Mouse (Mus musculus) midbrain, embryonic 13.5 days (tissue): ENCODE data around the gene Tbxa2r. TPM values are rescaled to one million over a fixed set of nuclear protein-coding genes. Genes with fewer than 3 reads are reported as not detected.

Source experiments
- ATAC-seq: fragments of 200-750 bp; cut with Nextera tagmentation; 2 replicates; pipeline ENCODE4 v1.8.0; 2017; ENCODE audit warnings: mild to moderate bottlenecking, moderate TSS enrichment, moderate library complexity
- H3K27ac ChIP-seq: fragments of 300-500 bp; sonication (generic); 2 replicates; pipeline ENCODE4 v1.5.1; 2015; ENCODE audit warnings: inconsistent platforms, mild to moderate bottlenecking, moderate library complexity
- H3K27me3 ChIP-seq: fragments of 300-500 bp; sonication (generic); 2 replicates; pipeline ENCODE4 v1.6.1; 2015; ENCODE audit warnings: mild to moderate bottlenecking, inconsistent platforms
- H3K36me3 ChIP-seq: fragments of 300-500 bp; sonication (generic); 2 replicates; pipeline ENCODE4 v1.6.1; 2015; ENCODE audit warnings: mild to moderate bottlenecking, inconsistent platforms
- H3K4me1 ChIP-seq: fragments of 300-500 bp; sonication (generic); replicated peaks from 2 replicates; pipeline ENCODE4 v1.6.1; 2015; ENCODE audit warnings: inconsistent platforms
- H3K4me2 ChIP-seq: fragments of 300-500 bp; sonication (generic); replicated peaks from 2 replicates; pipeline ENCODE4 v1.6.1; 2015; ENCODE audit warnings: moderate library complexity, mild to moderate bottlenecking, inconsistent platforms
- H3K4me3 ChIP-seq: fragments of 300-500 bp; sonication (generic); replicated peaks from 2 replicates; pipeline ENCODE4 v1.5.1; 2015; ENCODE audit warnings: mild to moderate bottlenecking, inconsistent platforms
- H3K9ac ChIP-seq: fragments of 300-500 bp; sonication (generic); replicated peaks from 2 replicates; pipeline ENCODE4 v1.6.1; 2015; ENCODE audit warnings: mild to moderate bottlenecking, inconsistent platforms
- H3K9me3 ChIP-seq: fragments of 300-500 bp; sonication (generic); 2 replicates; pipeline ENCODE4 v1.6.1; 2016; ENCODE audit warnings: mild to moderate bottlenecking, inconsistent platforms
- WGBS: fragments of 180-500 bp; shearing (Covaris S2); methylation state at CpG from one replicate; pipeline ENCODE4 v1.1.7; 2015; 5-methylcytosine and 5-hydroxymethylcytosine counted together
- polyA plus RNA-seq: library from polyadenylated mRNA; unstranded; fragments of >200 nt; fragmentation: Nextera tagmentation; extraction: Ambion mirVana; gene quantifications from 2 replicates; pipeline ENCODE4 v1.2.1, GENCODE M21; 2015

Tbxa2r gene
- polyA plus RNA-seq, 1 experiment from 2014 or later: 4.7 TPM

DNA sequence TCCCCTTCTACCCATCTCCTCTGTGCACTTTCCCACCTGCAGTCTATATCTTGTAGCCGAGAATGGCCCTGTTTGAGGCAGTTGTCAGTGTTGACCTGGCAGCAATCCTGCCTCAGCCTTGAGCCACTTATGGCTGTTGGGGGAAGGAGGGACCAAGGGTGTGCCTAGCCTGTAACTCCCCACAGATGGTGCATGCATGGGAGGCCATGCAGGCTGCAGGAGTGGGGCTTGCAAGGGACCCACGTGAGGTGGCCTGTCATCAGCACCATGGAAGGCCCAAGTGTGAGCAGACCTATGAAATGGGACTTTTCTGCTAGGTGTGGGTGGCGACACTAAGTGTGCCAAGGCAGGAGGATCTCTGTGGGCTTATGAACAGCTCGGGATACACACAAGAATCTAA, 36.5 kb downstream of the Tbxa2r start:
- 29% methylated on average over 4 of the region's 4 CpGs for WGBS
- Histone ChIP-seq H3K4me2 (peak overlapping the region; percentile 56), H3K4me3 (no peak overlapping the region), H3K9me3 (no peaks in the 10 kb centered on the region), H3K27ac (no peak overlapping the region), H3K9ac (no peak overlapping the region), H3K27me3 (peaks cover 25% of the 10 kb centered on the region), H3K4me1 (peaks cover 56% of the 10 kb centered on the region), H3K36me3 (peaks cover 57% of the 10 kb centered on the region)
- peak; percentile 32 for ATAC-seq

DNA sequence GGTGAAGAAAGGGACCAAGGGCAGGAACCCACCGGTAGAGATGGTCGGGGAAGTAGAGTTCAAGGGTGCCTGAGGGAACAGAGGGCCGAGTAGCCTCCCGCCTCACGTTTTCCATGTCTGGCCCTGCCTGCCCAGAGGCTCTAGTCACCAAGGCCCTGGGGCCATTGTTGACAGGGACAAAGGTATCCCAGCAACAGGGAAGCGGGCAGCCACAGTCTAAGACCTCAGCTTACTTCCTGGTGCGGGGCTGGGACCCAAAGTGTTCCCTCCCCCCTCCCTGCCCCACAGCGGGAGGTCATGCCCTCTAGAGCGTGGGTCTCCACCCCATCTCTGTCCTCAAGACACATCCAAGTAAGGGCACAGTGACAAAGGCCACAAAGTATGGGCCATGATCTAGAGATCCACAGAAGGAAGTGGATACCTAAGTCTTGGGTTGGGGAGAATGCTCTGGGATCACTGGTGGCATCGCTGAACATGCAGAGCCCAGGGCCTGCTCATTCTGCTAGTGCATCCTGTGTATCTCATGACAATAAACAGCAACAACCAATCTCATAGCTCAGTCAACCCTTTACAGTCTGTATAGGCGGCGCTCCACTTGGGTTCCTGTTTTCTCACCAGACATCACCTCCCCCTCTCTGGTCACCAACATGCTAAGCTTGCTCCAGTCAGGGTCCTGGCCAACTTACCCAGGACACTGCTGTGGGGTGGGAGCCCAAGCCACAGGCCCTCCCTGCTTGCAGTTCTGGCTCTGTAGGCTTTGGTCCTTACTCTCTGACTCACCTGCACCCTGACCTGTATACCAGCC, 37.3 kb downstream of the Tbxa2r start, which contains the start of gene 4930404N11Rik:
Gene 4930404N11Rik, minus strand, starts transcription at position 145 of the 805 bp plus-strand sequence.
- H3K4me3 ChIP-seq: peak within 1 kb of the TSS; percentile 36
- H3K9ac ChIP-seq: peak within 1 kb of the TSS; percentile 60
- peak within 1 kb of the TSS; percentile 56 for H3K4me2 ChIP-seq
- H3K36me3 ChIP-seq: peaks cover 65% of the 10 kb centered on the region
- H3K27me3 ChIP-seq: peaks cover 25% of the 10 kb centered on the region
- H3K4me1 ChIP-seq: peaks cover 50% of the 10 kb centered on the region
- WGBS: 16% methylated on average over 12 of the region's 12 CpGs
- H3K9me3 ChIP-seq: no peaks in the 10 kb centered on the region
- H3K27ac ChIP-seq: 0 out of 2 replicates have a peak within 1 kb of the TSS, but pooled peaks have one; percentile 5
- peak; percentile 25; the same call in 1 of the 2 replicates for ATAC-seq

DNA sequence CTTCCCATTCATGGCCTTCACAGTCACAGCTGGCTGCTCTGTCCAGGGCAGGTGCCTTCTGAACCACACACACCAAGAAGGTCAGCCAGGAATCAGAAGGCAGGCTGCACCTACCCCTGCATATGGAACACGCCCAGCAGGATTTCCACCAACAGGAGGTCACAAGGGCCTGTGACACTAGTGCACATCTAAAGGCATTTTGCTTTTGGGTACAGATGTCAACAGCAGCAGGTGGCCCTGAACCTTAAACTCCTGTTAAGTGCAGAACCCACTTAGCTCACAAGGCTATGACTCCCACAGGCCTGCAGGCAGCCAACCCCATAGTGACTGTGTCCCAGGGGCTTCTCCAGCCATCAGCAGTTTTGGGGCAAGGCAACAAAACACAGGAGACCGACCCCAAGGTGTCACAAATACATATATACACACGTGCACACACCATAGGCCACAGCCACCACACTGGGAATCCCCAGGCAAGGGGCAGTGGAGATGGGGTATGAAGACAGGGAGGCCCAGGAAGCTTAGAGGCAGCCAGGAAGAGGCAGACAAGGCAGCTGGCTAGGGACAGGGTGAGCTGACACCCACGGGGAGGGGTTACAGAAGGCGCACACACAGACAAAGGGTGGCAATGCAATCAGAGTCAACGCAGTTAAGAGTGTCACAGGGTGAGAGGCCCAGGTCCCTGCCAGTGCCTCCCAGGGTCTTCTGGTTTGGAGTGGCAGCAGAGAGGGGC, 38.1 kb downstream of the Tbxa2r start:
- H3K9ac ChIP-seq: no peak overlapping the region
- H3K27ac ChIP-seq: 0 out of 2 replicates have a peak overlapping the region, but pooled peaks have one; percentile 5
- H3K4me2 ChIP-seq: no peak overlapping the region
- peaks cover 45% of the 10 kb centered on the region for H3K4me1 ChIP-seq
- ATAC-seq: no peak
- H3K4me3 ChIP-seq: no peak overlapping the region
- H3K9me3 ChIP-seq: no peaks in the 10 kb centered on the region
- peaks cover 25% of the 10 kb centered on the region for H3K27me3 ChIP-seq
- peaks cover 67% of the 10 kb centered on the region for H3K36me3 ChIP-seq
- 67% methylated on average over 6 of the region's 6 CpGs for WGBS

DNA sequence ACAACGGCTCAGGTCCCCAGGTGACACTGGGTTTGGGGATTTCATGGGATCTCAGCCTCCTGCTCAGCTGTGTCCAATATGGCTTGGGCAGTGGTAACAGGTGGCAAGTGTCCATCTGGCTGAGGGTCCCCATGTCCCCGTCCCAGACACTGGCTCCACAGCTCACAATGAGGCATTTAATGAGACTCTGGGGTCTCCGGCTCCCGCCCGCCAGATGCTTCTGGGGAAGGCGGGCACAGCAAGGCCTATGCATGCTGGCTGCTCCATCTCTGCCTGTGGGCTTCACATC, 38.6 kb downstream of the Tbxa2r start:
- Histone ChIP-seq H3K9me3 (no peaks in the 10 kb centered on the region), H3K4me3 (no peak overlapping the region), H3K27ac (no peak overlapping the region), H3K27me3 (peaks cover 25% of the 10 kb centered on the region), H3K9ac (no peak overlapping the region), H3K36me3 (peaks cover 69% of the 10 kb centered on the region), H3K4me2 (no peak overlapping the region), H3K4me1 (peaks cover 45% of the 10 kb centered on the region)
- ATAC-seq: no peak
- WGBS: 72% methylated on average over 6 of the region's 6 CpGs

DNA sequence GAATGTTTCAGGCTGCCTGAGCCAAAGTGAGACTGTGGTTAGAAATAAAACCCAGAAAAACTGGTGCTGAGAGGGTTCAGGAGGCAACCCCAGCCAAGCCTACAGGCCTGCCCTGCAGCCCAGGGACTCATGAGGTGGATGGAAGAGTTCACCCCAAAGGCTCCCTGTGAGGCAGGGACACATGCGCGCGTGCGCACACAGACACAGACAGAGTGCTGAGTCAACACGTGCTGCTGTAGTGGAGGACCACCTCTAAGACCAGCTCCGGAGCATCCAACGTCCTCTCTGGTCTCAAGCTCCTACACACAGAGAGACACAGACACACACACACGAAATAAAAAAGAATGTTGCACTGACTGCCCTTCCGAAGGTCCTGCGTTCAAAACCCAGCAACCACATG, 46.8 kb downstream of the Tbxa2r start:
- H3K27ac ChIP-seq: no peak overlapping the region
- no peaks in the 10 kb centered on the region for H3K9me3 ChIP-seq
- H3K9ac ChIP-seq: no peak overlapping the region
- H3K36me3 ChIP-seq: peaks cover 50% of the 10 kb centered on the region
- WGBS: 94% methylated on average over 10 of the region's 10 CpGs
- peaks cover 37% of the 10 kb centered on the region for H3K4me1 ChIP-seq
- H3K27me3 ChIP-seq: no peaks in the 10 kb centered on the region
- H3K4me2 ChIP-seq: no peak overlapping the region
- ATAC-seq: no peak
- no peak overlapping the region for H3K4me3 ChIP-seq

DNA sequence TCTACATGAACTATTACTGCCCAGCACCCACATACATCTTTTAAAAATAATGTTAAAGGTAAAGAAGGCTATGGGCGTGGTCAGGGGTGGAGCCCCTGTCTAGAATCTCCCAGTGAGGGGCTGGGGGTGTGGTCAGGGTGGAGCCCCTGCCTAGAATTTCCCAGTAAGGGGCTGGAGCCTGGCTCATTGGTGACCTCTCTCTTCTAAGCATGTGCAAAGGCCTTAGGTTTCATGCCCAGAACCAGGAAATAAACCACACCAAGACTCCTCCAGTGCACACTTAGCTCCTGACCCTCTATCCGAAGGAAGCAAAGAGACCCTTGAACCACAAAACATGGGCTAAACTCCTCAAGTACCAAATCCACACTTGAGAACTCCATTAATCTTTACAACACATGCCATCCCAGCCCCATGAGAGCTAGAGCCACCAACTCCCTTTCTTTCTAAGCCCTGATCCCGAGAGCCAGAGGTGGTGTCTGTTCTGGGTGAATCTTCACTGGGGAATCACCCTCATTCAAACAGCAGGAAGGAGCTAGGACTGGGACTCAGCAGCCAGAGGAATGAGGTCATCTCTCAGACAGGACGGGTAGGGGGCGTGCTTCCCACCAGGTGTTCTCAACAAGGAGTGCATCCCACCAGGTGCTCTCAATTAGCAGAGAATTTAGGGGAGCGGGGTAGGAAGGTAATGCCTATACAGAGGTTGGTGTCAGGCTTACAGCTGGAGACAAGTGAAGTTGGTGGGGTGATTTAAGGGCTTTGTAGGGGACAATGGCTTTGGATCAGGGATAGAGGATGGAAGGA, 48.2 kb downstream of the Tbxa2r start:
- no peaks in the 10 kb centered on the region for H3K9me3 ChIP-seq
- H3K4me2 ChIP-seq: peak overlapping the region; percentile 84
- peaks cover 35% of the 10 kb centered on the region for H3K36me3 ChIP-seq
- no peak for ATAC-seq
- peak overlapping the region; percentile 93 for H3K9ac ChIP-seq
- H3K27ac ChIP-seq: no peak overlapping the region
- H3K27me3 ChIP-seq: no peaks in the 10 kb centered on the region
- peaks cover 37% of the 10 kb centered on the region for H3K4me1 ChIP-seq
- WGBS: 46% methylated on average over 6 of the region's 6 CpGs
- H3K4me3 ChIP-seq: peak overlapping the region; percentile 79

DNA sequence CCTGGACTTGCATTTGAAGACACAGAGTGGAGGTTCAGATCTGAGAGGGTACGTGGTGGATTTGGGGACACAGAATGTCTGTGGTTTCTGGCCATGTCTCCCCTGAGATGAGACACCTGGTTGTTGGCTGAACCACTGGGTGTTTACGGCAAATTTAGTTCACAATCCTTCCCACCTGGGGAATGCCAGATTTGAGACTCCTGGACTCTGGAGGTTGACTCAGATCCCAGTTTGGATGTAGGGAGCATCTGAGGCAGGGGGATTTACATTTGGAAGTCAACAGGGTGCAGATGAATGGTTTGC, 48.8 kb downstream of the Tbxa2r start:
- peak overlapping the region; percentile 84 for H3K4me2 ChIP-seq
- no peaks in the 10 kb centered on the region for H3K27me3 ChIP-seq
- no peaks in the 10 kb centered on the region for H3K9me3 ChIP-seq
- H3K36me3 ChIP-seq: peaks cover 30% of the 10 kb centered on the region
- 67% methylated on average over 2 of the region's 2 CpGs for WGBS
- peak overlapping the region; percentile 93 for H3K9ac ChIP-seq
- H3K4me3 ChIP-seq: peak overlapping the region; percentile 79
- H3K27ac ChIP-seq: no peak overlapping the region
- ATAC-seq: no peak
- H3K4me1 ChIP-seq: peaks cover 37% of the 10 kb centered on the region

DNA sequence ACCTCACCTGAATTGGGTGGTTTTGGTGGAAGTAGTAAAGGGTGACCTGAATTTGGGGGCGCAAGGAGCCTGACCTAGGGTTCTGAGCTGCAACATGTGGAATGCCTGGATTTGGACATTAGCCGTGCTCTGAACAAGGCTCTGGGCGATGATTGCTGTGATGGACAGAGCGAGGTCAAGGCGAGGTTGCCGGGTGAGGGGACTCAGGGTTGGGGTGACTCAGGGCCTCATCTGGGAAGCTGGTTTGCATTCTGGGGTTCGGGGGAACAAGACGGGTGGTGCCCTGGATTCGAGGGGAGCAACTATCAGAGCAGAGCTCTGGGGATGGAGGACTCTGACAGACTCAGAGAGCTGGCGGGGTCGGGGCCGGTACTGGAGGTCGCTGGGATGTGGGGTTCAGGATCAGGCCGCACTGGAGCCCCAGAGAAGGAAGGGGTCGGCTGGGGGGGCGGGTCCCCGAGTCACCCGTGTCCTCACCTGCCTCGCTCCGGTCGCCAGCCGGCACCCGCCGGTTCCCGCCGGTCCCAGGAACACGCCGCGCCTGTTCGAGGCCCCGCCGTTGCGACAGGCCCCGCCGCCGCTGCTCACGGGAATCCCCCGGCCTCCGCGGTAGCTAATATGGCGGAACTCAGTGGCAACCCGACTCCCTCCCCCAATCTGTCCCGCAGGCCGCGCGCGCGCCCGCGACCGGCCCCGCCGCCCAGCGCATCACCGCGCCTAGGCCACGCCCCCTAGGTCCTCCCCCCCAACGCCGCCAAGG, 49.4 kb downstream of the Tbxa2r start, which contains the start of gene Fzr1:
Gene Fzr1, minus strand, starts transcription at position 724 of the 760 bp plus-strand sequence.
- peak within 1 kb of the TSS; percentile 93 for H3K9ac ChIP-seq
- 1% methylated on average over 59 of the region's 59 CpGs for WGBS
- H3K27me3 ChIP-seq: no peaks in the 10 kb centered on the region
- ATAC-seq: peak; percentile 71
- H3K9me3 ChIP-seq: no peaks in the 10 kb centered on the region
- H3K4me2 ChIP-seq: peak within 1 kb of the TSS; percentile 84
- H3K27ac ChIP-seq: peak within 1 kb of the TSS; percentile 84
- peaks cover 27% of the 10 kb centered on the region for H3K36me3 ChIP-seq
- peaks cover 37% of the 10 kb centered on the region for H3K4me1 ChIP-seq
- H3K4me3 ChIP-seq: peak within 1 kb of the TSS; percentile 79

DNA sequence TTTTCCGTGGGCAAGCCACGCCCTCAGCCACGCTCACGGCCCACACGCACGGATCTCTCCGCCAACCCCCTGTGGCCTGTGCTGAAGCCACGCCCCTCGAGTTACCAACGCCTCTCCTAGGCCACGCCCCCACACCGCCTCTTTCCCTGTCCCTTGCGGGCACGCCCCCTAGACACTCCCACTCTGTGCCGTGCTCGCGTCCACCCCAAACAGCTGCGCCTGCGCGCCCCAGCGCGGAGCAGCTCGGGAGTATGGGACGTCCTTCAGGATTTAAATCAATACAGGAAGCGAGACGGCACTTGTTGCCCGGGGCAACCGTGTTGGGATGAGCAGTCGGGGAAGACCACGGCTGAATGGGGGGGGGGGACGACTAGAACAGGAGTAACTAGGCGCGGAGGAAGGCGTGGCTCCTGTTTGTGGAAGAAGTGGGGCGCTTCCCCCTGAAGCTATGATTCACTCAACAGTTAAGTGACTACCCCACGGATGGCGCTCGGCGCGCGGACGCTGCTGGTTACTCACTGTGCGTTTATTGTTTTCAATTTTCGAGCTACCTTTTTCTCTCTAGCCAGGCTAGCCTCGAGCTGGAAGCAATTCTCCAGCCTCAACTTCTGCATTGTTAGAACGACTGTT, 50.1 kb downstream of the Tbxa2r start:
- H3K36me3 ChIP-seq: peaks cover 20% of the 10 kb centered on the region
- peak overlapping the region; percentile 79 for H3K4me3 ChIP-seq
- peak; percentile 95 for ATAC-seq
- H3K4me2 ChIP-seq: peak overlapping the region; percentile 84
- H3K27ac ChIP-seq: peak overlapping the region; percentile 84
- under 1% methylated on average over 46 of the region's 46 CpGs for WGBS
- no peaks in the 10 kb centered on the region for H3K27me3 ChIP-seq
- H3K9me3 ChIP-seq: no peaks in the 10 kb centered on the region
- H3K4me1 ChIP-seq: peaks cover 33% of the 10 kb centered on the region
- H3K9ac ChIP-seq: peak overlapping the region; percentile 60

DNA sequence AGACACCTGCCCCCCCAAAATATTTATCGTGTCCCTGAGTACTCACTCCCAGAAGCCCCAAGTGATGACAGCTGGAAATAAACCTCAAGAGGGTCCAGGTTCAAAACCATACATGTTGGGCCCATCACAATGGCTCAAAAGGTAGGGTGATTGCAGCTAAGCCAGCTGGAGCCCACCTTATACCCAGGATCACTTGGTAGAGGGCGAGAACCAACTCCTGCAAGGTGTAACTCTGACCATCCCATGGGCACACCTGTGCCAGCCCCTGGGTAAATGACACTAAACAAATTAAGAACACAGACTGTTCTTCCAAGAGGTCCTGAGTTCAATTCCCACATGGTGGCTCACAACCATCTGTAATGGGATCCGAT, 50.6 kb downstream of the Tbxa2r start:
- ATAC-seq: no peak; the same call in 1 of the 2 replicates
- Histone ChIP-seq H3K9ac (peak overlapping the region; percentile 60), H3K4me1 (peaks cover 32% of the 10 kb centered on the region), H3K36me3 (peaks cover 15% of the 10 kb centered on the region), H3K4me3 (peak overlapping the region; percentile 79), H3K9me3 (no peaks in the 10 kb centered on the region), H3K27ac (peak overlapping the region; percentile 84), H3K4me2 (peak overlapping the region; percentile 84), H3K27me3 (no peaks in the 10 kb centered on the region)
- WGBS: 60% methylated on average over 3 of the region's 3 CpGs

DNA sequence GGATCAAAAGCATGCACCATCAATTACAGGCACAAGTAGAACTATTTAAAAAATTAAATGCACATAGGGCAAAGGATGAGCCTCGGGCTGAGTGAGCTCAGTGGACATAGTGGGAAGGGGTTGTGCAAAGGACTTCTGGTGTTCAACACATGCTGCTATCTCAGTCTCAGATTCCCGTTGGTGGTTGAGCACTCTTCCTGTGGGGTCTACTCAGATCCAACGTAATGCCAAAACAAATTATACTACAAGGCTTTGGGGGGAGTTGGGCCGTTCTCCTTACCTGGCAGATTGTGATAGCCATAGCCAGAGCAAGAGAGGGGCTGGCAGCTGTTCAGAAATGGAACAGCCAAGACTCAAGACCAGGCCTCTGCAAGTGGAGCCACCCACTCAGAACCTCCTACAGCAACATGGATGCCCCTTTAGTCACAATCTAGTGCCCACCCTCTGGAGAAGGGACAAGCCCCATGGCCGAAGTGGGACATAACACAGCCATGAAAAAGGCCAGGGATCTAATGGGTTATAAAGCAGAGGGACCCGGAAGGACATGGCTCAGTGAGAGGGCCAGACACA, 51.4 kb downstream of the Tbxa2r start:
- no peaks in the 10 kb centered on the region for H3K27me3 ChIP-seq
- no peak for ATAC-seq
- 93% methylated on average over 6 of the region's 6 CpGs for WGBS

More for the DNA sequence above, 51.4 kb downstream of the Tbxa2r start:
- H3K4me3 ChIP-seq: no peak overlapping the region
- H3K9ac ChIP-seq: no peak overlapping the region
- H3K27ac ChIP-seq: no peak overlapping the region
- H3K4me1 ChIP-seq: peaks cover 34% of the 10 kb centered on the region
- no peak overlapping the region for H3K4me2 ChIP-seq
- no peaks in the 10 kb centered on the region for H3K9me3 ChIP-seq
- H3K36me3 ChIP-seq: peaks cover 9% of the 10 kb centered on the region
